Mouse (Mus musculus): ENCODE measurements around the gene Gstk1. TPM values are rescaled to one million over a fixed set of nuclear protein-coding genes. Genes with fewer than 3 reads are reported as not detected.

Gene Gstk1
- polyA plus RNA-seq, 1 experiment from 2014 or later = 33.3 TPM

DNA sequence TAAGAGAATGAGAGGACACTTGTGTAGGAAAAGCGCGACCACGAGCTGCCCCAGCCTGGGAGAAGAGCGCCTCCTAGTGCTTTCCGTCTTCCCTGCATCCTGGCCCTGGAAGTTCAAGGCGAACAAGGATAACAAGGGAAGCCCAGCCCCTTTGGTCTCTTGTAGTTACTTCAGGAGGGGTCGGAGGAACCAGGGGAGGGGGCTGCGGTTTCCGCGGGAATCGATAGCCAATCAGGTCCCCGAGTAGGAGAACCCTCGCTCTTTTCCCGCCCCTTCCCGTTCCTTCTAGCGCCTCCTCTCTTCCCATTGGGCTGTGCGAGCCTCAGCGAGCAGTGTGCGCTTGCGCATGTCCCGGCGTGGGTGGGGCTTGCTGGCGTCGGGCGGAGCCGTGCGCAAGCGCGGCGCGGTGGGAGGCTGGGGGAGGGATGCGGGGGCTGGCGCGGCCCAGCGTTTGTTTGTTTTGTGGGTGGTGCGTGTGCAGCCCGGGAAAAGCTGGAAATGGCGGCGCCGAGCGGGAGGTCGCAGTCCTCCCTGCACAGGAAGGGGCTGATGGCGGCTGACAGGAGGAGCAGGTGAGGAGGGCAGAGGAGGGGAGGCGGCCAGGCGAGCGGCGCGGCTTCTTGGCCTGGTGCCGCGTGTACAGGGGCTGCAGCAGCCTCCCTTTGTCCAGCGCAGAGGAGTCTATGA, 19.0 kb downstream of the Gstk1 start, which contains the start of gene Casp2:
TSS of gene Casp2 (plus strand) at position 360 of the 687 bp plus-strand sequence.
- WGBS = under 1% methylated on average over 50 of the region's 51 CpGs
- Histone ChIP-seq H3K27me3 (ENCODE audit: control insufficient read depth, insufficient read depth, low read length) (no peaks in the 10 kb centered on the region), H3K9me3 (ENCODE audit: control insufficient read depth, low read length) (no peaks in the 10 kb centered on the region), H3K4me2 (replicated peaks; ENCODE audit: low read depth, low read length) (peak within 1 kb of the TSS; percentile 52), H3K4me1 (ENCODE audit: control insufficient read depth, insufficient read depth, low read length) (0 out of 2 replicates have a peak, but pooled peaks cover 6% of the 10 kb centered on the region), H3K4me3 (ENCODE audit: low read length) (peak within 1 kb of the TSS; percentile 60), H3K27ac (ENCODE audit: low read depth, low read length) (peak within 1 kb of the TSS; percentile 77), H3K36me3 (ENCODE audit: control insufficient read depth, insufficient read depth, low read length) (peaks cover 26% of the 10 kb centered on the region), H3K9ac (ENCODE audit: low read depth, low read length) (peak within 1 kb of the TSS; percentile 70)
- peak; percentile 99 for ATAC-seq (ENCODE audit: low FRiP score, low TSS enrichment)

DNA sequence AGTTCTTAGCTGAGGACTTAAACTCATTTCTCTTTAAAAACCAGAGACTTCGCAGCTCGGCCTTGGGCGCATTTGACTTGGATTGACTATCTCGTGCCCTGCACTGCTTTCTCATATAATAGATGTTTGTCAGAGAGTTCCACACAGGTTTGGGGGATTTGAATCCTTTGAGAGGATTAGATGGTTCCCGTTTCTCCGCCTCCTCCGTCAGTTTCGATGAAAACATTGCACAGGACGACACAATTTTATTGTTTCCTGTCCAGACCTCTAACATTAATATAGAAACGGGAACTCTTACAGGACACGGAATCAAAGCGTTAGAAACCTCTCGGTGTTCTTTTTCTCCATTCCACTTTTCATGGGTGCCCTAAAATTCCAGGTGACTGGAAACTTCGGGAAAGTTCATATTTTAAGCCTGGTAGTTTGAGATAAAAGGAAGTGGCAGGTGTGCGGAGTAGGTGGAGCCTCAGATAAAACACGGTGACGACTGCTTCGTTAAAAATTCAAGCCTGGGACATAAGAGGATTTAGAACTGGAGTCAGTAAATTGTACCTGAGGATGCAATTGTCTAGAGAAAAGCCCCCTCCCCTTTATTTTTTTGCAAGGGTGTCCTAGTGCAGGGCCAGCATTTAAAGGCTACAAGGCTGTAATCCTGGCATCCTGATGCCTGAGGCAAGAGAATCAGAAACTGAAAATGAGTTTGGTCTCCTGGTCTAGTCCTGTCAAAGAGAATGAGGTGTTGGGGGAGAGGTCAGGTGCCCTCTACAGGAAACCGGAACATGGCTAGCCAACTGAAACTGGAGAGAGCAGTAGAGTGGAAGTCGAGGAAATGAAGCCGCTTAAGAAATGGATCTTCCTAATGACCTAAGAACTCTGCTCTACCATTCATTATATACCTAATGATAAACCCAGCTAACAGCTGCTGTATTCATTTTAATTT, 19.9 kb downstream of the Gstk1 start:
- under 1% methylated on average over 21 of the region's 21 CpGs for WGBS
- Histone ChIP-seq H3K4me2 (replicated peaks; ENCODE audit: low read depth, low read length) (peak overlapping the region; percentile 52), H3K36me3 (ENCODE audit: control insufficient read depth, insufficient read depth, low read length) (peaks cover 33% of the 10 kb centered on the region), H3K4me3 (ENCODE audit: low read length) (peak overlapping the region; percentile 60), H3K27ac (ENCODE audit: low read depth, low read length) (peak overlapping the region; percentile 77), H3K27me3 (ENCODE audit: control insufficient read depth, insufficient read depth, low read length) (no peaks in the 10 kb centered on the region), H3K9me3 (ENCODE audit: control insufficient read depth, low read length) (no peaks in the 10 kb centered on the region), H3K9ac (ENCODE audit: low read depth, low read length) (peak overlapping the region; percentile 70), H3K4me1 (ENCODE audit: control insufficient read depth, insufficient read depth, low read length) (0 out of 2 replicates have a peak, but pooled peaks cover 6% of the 10 kb centered on the region)
- no peak for ATAC-seq (ENCODE audit: low FRiP score, low TSS enrichment)

DNA sequence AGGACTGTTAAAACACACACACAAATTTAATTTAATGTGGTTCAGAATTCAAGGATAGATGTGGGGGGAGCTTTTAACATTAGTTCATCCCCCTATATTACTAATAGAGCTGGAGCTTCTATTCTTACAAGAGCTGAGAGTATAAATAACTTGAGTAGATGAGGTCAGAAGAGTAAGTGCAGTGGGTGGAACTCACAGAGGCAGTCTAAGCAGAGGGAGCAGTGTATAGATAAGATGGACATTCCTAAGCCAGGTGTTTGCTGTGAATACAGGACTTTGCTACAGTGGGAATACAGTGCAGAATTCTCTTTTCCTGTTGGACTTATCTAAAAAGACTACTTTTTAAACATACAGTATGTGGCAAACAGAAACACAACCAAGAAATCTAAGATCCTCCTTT, 25.1 kb downstream of the Gstk1 start:
- H3K9me3 ChIP-seq (ENCODE audit: control insufficient read depth, low read length) = no peaks in the 10 kb centered on the region
- no peak overlapping the region for H3K9ac ChIP-seq (ENCODE audit: low read depth, low read length)
- H3K36me3 ChIP-seq (ENCODE audit: control insufficient read depth, insufficient read depth, low read length) = peaks cover 76% of the 10 kb centered on the region
- no peak overlapping the region for H3K4me2 ChIP-seq (replicated peaks; ENCODE audit: low read depth, low read length)
- H3K27me3 ChIP-seq (ENCODE audit: control insufficient read depth, insufficient read depth, low read length) = no peaks in the 10 kb centered on the region
- ATAC-seq (ENCODE audit: low FRiP score, low TSS enrichment) = no peak
- no peaks in the 10 kb centered on the region for H3K4me1 ChIP-seq (ENCODE audit: control insufficient read depth, insufficient read depth, low read length)
- no peak overlapping the region for H3K27ac ChIP-seq (ENCODE audit: low read depth, low read length)
- no peak overlapping the region for H3K4me3 ChIP-seq (ENCODE audit: low read length)

DNA sequence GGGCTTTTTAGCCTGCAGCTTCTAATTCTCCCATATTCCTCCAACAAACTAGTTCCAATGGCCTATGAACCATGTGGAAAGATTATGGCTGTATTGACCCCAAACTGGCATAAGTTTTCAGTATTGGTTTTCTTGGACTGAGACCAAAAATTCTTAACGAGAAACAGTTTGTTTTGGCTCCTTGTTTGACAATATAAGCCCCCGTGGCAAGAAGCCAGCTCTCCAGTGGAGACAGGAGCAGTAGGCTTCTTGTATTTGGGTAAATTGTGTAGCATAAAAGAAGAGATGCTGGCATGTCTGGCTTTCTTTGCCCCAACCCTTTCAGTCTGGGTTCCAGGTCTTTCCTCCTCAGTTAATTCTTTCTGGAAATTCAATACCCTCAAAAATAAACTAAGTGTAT, 30.4 kb downstream of the Gstk1 start:
- ATAC-seq (ENCODE audit: low FRiP score, low TSS enrichment) = no peak
- H3K27me3 ChIP-seq (ENCODE audit: control insufficient read depth, insufficient read depth, low read length) = no peaks in the 10 kb centered on the region
- no peaks in the 10 kb centered on the region for H3K9me3 ChIP-seq (ENCODE audit: control insufficient read depth, low read length)
- no peak overlapping the region for H3K9ac ChIP-seq (ENCODE audit: low read depth, low read length)
- H3K4me1 ChIP-seq (ENCODE audit: control insufficient read depth, insufficient read depth, low read length) = no peaks in the 10 kb centered on the region
- peaks cover 88% of the 10 kb centered on the region for H3K36me3 ChIP-seq (ENCODE audit: control insufficient read depth, insufficient read depth, low read length)
- H3K4me2 ChIP-seq (replicated peaks; ENCODE audit: low read depth, low read length) = no peak overlapping the region
- H3K27ac ChIP-seq (ENCODE audit: low read depth, low read length) = no peak overlapping the region
- 53% methylated on average over 2 of the region's 2 CpGs for WGBS
- no peak overlapping the region for H3K4me3 ChIP-seq (ENCODE audit: low read length)

DNA sequence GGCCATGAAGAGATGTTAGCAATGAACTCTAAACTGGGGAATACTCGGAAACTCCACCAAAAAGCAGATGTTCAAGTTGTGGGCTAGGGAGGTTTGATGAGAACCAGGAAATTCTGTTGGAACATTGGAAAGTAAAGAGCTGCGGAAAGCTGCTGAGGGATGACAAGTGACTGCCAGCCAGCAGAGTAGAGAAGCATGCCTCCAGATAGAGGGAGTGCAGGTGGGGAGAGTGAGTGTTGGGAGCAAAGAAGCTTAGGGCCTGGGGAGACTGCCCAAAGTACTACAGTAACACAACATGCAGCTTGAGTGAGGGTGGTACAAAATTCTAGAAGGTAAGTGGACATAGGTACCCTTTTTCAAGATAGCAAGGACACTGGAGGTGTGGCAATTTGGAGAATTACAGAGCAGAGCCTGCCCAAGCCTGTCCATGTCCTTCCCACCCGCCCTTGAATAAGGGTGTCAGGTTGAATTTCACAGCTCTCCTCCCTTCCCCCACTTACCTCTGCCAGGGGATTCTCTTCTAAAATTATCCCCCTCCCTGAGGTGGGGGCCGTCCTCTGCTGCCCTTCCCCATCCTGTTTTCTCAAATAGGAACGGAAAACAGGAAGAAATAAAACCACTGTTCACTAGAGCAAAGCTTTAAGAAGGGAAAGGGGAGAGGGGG, 37.3 kb downstream of the Gstk1 start:
- H3K4me1 ChIP-seq (ENCODE audit: control insufficient read depth, insufficient read depth, low read length) = no peaks in the 10 kb centered on the region
- 0 out of 2 replicates have a peak, but pooled peaks have one; percentile 24 for ATAC-seq (ENCODE audit: low FRiP score, low TSS enrichment)
- WGBS = 71% methylated on average over 5 of the region's 5 CpGs
- H3K27ac ChIP-seq (ENCODE audit: low read depth, low read length) = no peak overlapping the region
- no peak overlapping the region for H3K9ac ChIP-seq (ENCODE audit: low read depth, low read length)
- H3K9me3 ChIP-seq (ENCODE audit: control insufficient read depth, low read length) = no peaks in the 10 kb centered on the region
- H3K4me3 ChIP-seq (ENCODE audit: low read length) = no peak overlapping the region
- H3K4me2 ChIP-seq (replicated peaks; ENCODE audit: low read depth, low read length) = no peak overlapping the region
- no peaks in the 10 kb centered on the region for H3K27me3 ChIP-seq (ENCODE audit: control insufficient read depth, insufficient read depth, low read length)
- peaks cover 54% of the 10 kb centered on the region for H3K36me3 ChIP-seq (ENCODE audit: control insufficient read depth, insufficient read depth, low read length)

DNA sequence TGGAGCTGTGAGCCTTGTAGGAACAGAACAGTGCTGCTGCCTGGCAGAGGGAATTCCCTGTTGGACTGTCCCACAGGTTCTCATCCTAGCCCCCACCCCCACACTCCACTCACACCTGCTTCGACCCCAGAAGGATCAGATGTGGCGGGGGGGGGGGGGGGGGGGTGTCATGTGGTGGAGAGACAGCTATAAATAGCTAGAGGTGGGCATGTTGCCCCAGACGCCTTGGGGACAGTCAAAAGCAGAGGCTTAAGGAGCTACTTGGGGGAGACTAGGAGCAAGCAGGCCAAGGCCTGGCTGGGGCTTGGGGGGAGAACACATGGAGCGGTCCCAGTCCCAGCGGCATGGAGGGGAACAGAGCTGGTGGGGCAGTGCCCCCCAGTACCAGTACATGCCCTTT, 40.7 kb downstream of the Gstk1 start, which contains the start of gene Clcn1:
TSS of gene Clcn1 (plus strand) at position 238 of the 400 bp plus-strand sequence.
- H3K4me3 ChIP-seq (ENCODE audit: low read length) = no peak within 1 kb of the TSS
- H3K9me3 ChIP-seq (ENCODE audit: control insufficient read depth, low read length) = no peaks in the 10 kb centered on the region
- H3K4me1 ChIP-seq (ENCODE audit: control insufficient read depth, insufficient read depth, low read length) = no peaks in the 10 kb centered on the region
- peaks cover 23% of the 10 kb centered on the region for H3K36me3 ChIP-seq (ENCODE audit: control insufficient read depth, insufficient read depth, low read length)
- no peaks in the 10 kb centered on the region for H3K27me3 ChIP-seq (ENCODE audit: control insufficient read depth, insufficient read depth, low read length)
- whole genome bisulfite sequencing = 75% methylated on average over 5 of the region's 5 CpGs
- ATAC-seq (ENCODE audit: low FRiP score, low TSS enrichment) = no peak
- H3K4me2 ChIP-seq (replicated peaks; ENCODE audit: low read depth, low read length) = no peak within 1 kb of the TSS
- H3K27ac ChIP-seq (ENCODE audit: low read depth, low read length) = no peak within 1 kb of the TSS
- no peak within 1 kb of the TSS for H3K9ac ChIP-seq (ENCODE audit: low read depth, low read length)

DNA sequence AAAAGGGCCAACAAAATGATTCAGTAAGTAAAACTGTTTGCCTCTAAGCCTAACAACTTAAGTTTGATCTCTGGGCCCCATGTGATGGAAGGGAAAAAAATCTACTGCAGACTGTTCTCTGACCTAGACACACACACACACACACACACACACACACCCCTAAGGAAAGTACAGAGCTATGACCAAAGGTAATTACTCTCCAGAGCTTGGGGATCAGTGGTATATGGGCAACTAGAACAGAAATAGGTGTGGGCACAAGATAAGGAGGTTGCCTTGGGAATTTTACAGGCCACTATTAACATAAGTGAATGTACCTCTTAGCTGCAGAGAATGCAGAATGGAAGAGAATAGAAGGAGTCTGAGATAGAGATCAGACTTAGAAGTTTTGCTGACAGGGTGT, 41.8 kb downstream of the Gstk1 start:
- ATAC-seq (ENCODE audit: low FRiP score, low TSS enrichment) = no peak

DNA sequence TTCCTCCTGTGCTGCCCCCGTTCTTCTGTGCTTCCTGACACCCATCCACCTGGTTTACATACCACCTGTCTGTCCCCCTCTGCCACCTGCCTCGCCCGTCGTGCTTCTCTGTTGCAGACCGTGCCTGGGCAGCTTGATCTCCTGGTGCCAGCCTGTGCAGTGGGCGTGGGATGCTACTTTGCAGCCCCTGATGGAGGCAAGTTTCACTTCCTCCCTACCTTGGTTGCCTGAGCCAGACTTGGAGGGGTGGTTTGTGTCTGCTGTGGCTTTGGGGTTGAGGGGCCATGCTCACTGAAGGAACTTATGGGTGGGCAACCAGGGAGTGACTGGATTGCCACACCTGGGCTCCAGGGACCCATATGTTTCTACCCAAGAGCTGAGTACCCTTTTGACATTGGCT, 47.6 kb downstream of the Gstk1 start:
- H3K4me2 ChIP-seq (replicated peaks; ENCODE audit: low read depth, low read length) = no peak overlapping the region
- H3K4me3 ChIP-seq (ENCODE audit: low read length) = no peak overlapping the region
- H3K36me3 ChIP-seq (ENCODE audit: control insufficient read depth, insufficient read depth, low read length) = no peaks in the 10 kb centered on the region
- H3K27ac ChIP-seq (ENCODE audit: low read depth, low read length) = no peak overlapping the region
- ATAC-seq (ENCODE audit: low FRiP score, low TSS enrichment) = no peak
- no peaks in the 10 kb centered on the region for H3K9me3 ChIP-seq (ENCODE audit: control insufficient read depth, low read length)
- no peaks in the 10 kb centered on the region for H3K27me3 ChIP-seq (ENCODE audit: control insufficient read depth, insufficient read depth, low read length)
- WGBS = 91% methylated on average over 6 of the region's 6 CpGs
- H3K9ac ChIP-seq (ENCODE audit: low read depth, low read length) = no peak overlapping the region
- H3K4me1 ChIP-seq (ENCODE audit: control insufficient read depth, insufficient read depth, low read length) = no peaks in the 10 kb centered on the region

More for the DNA sequence above, 41.8 kb downstream of the Gstk1 start:
- peaks cover 12% of the 10 kb centered on the region for H3K36me3 ChIP-seq (ENCODE audit: control insufficient read depth, insufficient read depth, low read length)
- H3K4me1 ChIP-seq (ENCODE audit: control insufficient read depth, insufficient read depth, low read length) = no peaks in the 10 kb centered on the region
- no peaks in the 10 kb centered on the region for H3K27me3 ChIP-seq (ENCODE audit: control insufficient read depth, insufficient read depth, low read length)
- no peak overlapping the region for H3K4me3 ChIP-seq (ENCODE audit: low read length)
- H3K9ac ChIP-seq (ENCODE audit: low read depth, low read length) = no peak overlapping the region
- no peak overlapping the region for H3K4me2 ChIP-seq (replicated peaks; ENCODE audit: low read depth, low read length)
- no peak overlapping the region for H3K27ac ChIP-seq (ENCODE audit: low read depth, low read length)
- no peaks in the 10 kb centered on the region for H3K9me3 ChIP-seq (ENCODE audit: control insufficient read depth, low read length)

All from kidney, embryonic 14.5 days (tissue).